Mouse (Mus musculus) adrenal gland, adult 18-20 months (tissue): ENCODE data around the gene Plekhb1. TPM values are rescaled to one million over a fixed set of nuclear protein-coding genes. Genes with fewer than 3 reads are reported as not detected.

Experiments used
- DNase-seq, 2 experiments: peaks; one replicate each; pipeline ENCODE4 v3.0.0; 2021 to 2022; ENCODE audit warnings: low spot score in 2 of 2
- long read RNA-seq, 2 experiments: library from polyadenylated mRNA; stranded (forward); transcript quantifications; one replicate each; pipeline ENCODE4 v2.0.0; 2021
- total RNA-seq, 2 experiments: library from RNA; stranded (reverse); gene quantifications; 1 replicate in 1 of 2; 2 replicates in 1 of 2; pipeline ENCODE4 v1.2.3; 2021

Plekhb1 gene
- 1 to 10 TPM; 2.9 to 5.2 TPM for total RNA-seq
- long read RNA-seq, experiment 1, partial matches to known transcripts: 0 of 2 reads
- long read RNA-seq, experiment 1, other reads (novel, unspliced or antisense): 0 of 2 reads
- long read RNA-seq, experiment 2, partial matches to known transcripts: 0 of 6 reads
- long read RNA-seq, experiment 2, other reads (novel, unspliced or antisense): 0 of 6 reads

DNA sequence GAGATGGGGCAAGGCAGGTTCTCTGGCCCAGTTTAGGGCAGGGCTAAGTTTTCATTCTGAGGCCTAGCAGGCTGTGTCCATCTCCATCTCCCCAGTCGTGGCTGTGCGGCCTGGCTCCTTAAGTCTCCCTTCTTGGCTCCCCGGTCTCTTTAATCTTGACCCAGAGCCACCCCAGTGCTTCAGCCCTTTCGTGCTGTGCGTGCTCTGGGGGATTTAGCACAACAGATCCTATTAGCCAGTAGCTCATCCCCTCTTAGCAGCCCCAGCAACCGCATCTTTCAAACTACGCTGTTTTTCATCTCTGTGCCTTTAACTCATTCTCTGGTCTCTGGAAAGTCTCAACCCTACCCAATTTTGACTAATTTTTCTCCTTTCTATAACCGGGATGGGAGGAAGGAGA, at the start of gene Plekhb1:
Gene Plekhb1 (minus strand): TSS at position 184 of the 400 bp plus-strand sequence.
- DNase-seq: no peak

DNA sequence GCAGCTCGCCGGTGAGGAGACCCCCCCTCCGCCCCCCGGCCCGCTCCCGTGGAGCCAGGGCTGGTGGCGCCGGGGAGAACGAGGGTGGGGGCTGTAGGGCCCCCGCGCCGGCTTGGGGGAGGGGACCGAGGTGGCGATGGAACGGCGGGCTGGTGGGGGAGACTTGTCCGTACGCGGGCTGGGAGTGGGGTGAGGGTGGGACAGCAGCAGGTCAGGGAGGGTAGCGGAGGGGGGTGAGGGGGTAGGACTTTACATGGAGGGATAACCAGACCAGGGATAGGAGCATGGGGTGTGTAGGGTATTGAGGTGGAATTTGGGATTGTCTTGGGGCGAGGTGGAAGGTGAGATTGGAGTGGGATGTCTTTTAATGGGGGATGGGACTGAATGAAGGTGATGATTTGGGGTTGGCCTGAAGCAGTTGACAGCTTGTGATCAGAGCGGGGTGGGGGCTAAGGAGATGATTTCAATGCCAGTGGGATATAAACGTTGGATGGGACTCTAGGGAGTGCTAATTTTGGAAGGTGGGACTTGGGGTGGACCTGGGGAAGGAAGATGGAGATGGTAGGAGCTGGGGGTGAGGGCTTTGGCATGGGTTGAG, 44.8 kb upstream of the Plekhb1 start:
- no peak for DNase-seq

DNA sequence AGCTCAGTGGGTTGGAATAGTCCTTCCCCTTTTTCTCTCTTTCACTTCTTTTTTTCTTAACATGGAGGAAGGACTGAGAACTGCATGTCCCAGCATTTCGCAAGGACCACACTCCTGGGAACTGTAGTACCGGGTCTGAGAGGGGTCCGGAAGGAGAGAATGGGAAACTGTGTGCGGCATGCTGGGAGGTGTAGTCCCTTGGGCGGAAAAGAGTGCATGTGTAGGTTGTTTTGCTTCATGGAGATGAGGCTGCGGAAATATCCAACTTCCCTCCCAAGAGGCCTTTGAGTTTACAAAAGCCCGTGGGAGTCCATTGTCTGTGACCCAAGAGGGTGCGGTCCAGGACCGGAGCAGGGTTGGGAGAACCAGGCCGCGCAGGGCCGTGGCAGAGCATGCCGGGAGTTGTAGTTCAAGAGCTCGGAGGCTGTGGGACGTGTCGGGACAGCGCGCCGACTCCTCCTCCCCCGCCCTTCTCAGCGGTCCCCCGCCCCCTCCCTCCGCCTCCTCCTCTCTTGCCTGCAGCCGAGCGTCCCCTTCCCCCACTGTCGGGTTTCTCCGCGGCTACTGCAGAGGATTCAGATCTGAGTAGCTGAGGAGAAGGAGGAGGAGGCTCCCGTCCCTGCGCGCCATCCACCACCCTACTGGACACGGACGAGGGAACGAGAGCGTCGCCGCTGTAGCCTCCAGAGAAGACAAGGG, 44.1 kb upstream of the Plekhb1 start, which contains the start of gene Fam168a:
Gene Fam168a (plus strand): TSS at position 493 of the 699 bp plus-strand sequence.
- DNase-seq: peak; percentile 85

DNA sequence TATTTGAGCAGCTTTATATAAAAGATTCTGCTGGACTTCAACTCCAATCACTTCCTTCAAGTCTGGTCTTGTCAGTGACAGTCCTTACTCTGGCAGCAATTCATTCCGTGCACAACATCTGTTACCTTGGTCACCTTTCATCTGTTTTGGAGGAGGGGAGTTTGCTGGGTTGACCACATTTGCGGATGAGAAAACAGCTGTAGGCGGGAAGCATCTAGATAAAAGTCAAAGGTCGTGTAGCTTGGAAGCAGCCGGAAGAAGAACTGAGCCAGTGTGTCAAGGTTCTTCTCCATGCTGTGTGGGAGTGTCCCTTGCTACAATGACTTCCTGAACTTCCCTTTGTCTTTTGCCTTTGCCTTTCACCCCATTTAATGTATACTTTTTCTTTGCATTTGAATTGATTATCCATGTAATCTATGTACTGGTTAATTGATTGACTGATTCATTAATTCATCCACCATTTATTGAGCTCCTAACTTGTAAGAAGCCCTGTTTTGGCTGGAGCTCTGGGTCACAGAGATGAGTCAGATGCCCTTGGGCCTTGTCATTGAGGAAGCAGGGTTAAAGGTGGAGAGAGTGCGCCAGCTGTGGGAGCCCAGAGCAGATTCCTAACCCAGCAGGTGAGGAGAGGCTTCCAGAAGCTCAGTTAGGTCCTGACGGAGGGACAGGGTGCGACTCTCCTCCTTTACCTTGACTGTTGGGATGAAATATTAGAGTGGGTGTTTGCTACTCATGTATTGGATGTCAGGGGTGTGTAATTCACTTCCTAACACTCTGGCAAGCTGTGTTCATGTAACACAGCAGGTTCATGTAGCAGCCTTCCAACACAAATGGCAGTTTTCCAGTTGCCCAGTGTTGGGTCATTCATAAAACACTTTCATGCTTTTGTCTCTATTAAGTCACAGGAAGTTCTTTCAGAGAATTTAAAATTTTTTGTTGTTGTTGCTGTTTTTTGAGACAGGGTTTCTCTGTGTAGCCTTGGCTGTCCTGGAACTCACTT, 37.9 kb upstream of the Plekhb1 start:
- DNase-seq: peak in 1 of 2 experiments; percentile 18

DNA sequence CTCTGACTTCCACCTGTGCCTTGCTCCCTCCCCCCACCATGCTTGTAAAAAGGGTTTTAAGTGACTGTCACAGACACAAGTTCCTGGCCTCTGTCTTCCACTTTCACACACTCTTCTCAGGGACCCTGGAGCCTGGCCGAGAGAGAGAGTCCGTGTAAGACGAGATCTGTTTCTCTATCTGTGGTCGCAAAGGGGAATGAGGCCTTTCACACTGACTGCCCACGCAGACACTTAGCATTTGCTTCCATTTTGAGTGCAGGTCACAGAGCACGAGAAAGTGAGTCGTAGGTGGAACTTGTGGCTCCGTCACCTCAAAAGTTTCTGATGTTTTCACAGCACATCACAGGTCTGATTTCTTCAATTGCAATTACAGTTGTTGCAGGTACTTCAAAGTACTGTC, 31.0 kb upstream of the Plekhb1 start:
- no peak for DNase-seq

DNA sequence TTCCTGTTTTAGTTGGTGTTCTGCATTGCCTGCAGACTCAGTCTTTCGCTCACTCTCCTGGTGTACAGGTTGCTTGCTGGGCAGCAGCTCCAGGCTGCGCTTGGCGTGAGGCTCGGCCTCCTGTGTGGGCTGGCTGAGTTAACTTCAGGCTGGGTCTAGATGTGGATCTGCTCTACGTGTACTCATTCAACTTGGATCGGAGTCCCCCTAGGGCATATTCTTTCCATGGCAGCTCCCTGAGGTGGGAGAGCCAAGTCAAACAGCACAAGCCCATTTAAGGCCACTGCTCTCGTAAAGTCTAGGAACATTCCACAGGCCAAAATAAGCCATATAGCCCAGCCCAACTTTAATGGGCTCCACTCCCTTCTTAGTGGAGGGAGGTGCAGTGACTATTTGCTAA, 26.3 kb upstream of the Plekhb1 start:
- no peak for DNase-seq

DNA sequence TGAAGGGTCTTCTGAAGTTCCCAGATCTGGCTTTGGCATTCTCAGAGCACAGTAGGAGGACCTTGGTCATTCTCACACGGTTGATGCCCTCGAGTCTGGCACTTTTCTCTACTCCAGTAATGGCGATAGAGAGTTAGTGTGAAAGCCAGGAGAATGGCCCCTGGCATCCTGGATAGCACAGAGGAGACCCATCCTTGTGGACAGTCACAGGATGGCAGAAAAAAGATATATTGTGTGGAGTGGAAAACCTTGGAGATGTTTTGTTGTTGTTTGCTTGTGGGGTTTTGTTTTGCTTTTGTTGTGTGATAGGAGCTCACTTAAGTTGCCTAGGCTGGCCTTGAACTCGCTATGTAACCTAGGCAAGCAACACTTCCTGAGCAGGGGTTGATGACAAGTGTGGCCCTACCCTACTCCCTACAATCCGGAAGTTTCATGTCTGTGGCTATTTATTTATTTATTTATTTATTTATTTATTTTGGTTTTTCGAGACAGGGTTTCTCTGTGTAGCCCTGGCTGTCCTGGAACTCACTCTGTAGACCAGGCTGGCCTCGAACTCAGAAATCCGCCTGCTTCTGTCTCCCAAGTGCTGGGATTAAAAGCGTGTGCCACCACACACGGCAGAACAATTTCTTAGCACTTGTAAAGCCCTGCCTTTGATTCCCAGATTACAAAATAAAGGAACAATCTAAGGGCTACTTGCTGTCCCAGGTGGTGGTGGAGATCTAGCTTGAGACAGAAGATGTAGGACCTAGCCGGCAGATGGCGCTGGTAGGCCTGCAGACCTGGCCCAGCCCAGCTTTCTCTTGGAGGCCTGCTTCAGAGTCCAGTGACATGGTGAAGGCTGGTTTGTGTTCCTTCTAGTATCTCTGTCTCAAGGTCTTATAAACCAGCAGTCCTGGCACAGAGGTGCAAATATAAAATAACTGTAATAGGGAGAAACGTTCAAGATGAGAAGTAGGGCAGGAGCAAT, 23.1 kb upstream of the Plekhb1 start:
- DNase-seq: peak; percentile 77 to 80

DNA sequence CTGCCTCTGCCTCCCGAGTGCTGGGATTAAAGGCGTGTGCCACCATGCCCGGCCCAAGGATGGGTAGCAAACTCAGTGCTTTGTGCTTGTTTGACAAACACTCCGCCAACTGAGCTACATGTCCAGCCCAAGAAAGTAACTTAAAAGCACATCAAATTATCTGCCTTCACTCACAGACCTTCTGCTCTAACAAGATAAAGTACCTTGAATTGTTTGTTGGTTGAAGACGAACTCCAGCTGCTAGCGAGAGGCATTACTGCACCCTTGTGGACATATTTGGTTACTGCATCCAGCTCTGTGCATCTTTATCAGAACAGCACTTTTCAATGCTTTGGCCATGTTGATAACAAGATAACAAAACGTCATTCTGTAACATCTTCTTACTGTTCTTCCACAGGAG, 22.3 kb upstream of the Plekhb1 start:
- DNase-seq: peak; percentile 43

DNA sequence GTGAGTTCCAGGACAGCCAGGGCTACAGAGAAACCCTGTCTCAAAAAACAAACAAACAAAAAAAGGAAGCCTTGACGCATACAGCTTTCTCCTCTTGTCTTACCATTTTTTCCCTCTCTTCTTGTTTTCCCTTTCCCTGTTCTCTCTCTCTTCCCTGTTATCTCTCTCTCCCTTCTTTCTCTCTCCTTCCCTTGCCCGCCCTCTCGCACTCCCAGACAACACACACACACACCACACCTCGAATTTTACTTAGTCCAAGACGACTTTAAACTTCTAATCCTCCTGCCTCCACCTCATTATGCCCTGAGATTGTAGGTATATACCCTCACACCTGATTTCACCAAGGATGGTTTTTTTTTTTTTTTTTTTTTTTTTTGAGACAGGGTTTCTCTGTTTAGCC, 21.9 kb upstream of the Plekhb1 start:
- no peak for DNase-seq

DNA sequence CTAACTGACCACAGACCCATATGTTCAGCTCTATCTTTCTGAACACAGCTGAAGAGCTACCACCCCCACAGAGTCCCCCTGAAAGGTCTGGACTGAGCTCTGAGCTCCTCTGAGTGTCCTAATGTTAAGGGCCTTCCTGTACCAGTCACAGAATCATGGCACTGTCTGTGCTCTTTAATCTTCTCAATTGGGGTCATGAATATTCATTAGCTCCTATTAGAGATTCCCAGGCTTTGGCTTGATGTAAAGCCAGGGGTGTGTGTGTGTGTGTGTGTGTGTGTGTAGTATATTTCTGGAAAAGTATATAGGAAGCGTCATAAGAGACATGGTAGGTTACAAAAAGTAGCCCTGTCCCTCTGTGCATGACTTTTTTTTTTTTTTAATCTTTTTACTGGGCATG, 21.0 kb upstream of the Plekhb1 start:
- DNase-seq: no peak

DNA sequence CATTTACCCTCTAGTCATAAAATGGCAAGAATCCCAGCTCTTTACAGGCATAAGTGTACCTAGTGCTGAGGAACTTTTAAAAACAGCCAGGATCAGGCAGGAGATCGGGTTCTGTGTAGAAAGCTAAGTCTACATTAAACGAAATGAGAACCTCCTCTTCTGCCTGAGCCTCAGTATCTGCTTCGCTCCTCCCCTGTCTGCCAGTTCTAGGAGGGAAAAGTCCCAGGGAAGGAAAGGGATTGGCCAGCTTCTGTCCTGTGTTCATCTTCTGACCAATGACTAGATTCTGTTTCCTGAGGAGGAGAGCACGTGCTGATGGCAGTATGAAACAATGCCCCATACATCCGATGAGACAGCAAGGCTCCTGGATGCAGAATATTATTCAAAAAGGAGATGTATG, 18.9 kb upstream of the Plekhb1 start:
- no peak for DNase-seq

DNA sequence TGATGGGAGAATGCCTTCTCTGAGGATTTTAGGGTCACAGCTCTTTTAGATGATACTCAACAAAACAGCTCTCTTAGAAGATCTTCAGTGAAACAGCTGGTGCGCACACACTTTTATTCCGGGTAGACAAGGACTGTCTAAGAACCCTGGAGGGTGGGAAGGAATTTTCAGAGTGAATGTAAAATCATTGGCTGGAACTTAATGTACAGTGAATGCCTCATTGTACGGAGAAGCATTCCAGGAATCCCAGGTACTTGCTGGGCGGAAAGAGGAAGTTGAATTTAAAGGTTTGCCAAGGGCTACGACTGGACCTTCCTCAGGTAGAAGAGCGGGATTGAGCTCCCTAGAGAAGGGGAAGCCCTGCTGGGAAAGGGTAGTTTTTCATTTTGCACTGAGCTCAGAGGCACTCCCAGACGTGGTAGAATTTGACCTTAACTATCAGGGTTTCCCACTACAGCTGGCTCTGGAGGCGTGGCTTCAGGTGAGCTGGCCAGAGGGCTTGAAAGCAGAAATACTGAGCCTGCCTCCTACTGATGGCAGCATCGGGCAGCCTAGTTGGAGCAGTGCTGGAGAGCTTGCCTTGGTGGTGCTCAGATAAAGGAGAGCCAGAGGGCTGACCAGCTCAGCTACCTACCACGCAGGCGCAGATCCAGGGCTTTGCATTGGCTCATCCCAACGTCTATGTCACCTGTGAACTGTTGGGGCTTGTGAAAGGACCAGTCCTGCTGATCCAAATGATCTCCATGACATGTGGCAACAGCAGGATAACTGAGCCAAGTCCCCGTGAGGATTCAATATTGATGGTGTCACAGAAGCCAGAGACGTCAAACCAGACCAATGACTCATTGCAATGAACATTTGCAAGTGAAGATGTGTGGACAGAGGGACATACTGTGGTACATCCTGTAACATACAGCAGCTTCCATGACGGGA, 17.0 kb upstream of the Plekhb1 start:
- DNase-seq: no peak

DNA sequence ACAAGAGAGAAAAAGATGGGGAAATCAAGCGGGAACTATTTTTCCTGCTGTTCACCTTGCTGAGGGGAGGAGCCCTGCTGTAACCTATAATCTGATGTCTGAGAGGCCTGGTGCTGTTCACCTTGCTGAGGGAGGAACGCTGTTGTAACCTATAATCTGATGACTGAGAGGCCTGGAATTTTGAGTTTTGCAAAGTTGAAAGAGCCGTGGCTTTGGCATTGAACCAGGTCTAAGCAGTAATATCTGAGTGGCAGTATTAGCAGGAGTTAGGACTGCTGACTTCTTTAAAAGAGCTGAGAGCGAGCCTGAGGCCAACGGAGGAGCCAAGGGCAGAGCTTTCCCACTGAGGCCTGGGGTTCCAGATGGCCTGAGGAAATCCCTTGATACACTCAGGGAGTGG, 15.8 kb upstream of the Plekhb1 start:
- no peak for DNase-seq

DNA sequence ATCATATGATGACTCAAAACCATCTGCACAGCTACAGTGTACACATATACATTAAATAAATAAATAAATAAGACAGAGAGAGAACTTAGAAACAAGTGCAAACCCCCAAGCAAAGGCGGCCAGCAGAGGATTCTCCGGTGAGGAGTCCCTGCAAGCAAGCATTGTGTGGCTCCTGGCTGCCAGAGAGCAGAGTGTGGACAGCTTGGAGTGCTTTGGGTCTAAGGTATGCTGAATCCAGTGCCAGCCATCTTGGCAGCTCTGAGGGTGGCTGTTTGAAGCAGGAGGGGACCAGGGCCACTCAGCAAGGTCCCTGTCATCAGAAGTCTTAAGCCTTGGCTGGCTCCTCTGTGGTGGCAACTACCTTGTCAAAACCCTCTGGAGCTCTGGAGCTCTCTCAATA, 12.7 kb upstream of the Plekhb1 start:
- DNase-seq: no peak

DNA sequence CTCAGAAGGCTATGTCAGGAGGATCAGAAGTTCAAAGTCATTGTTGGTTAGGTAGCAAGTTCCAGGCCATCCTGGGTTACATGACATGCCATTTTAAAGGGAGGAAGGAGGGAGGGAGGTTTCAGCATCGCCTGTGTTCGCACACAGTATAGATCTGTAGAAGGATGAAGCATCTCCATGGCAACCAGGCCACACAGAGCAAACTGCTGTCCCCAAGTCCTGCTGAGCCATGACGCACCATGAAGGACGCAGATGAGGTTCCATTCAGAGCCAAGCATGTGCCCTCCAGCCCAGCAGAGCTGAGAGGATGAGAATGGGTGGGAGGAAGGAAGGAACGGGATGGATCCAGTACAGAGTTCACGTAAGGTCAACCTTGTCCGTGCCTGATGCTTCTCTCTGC, 11.2 kb upstream of the Plekhb1 start:
- no peak for DNase-seq

DNA sequence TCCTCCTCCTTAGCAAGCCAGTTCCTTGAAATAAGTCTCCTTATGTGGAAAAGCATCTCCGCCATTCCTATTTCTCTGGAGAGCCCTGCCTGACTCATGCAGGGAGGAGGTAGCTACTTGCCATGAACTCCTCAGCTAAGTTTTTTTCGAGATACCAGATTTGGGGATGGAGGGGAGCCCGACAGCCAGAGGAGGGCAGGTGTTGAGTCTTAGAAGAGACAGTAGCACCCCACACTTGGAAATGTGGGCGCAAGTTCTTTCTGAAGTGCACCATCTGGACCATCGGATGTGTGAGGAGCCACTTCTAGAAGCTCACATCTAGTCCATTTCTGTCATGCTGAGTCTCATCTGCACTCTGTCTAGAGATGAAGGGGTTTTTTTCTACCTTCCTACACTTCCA, 8.4 kb upstream of the Plekhb1 start:
- no peak for DNase-seq

DNA sequence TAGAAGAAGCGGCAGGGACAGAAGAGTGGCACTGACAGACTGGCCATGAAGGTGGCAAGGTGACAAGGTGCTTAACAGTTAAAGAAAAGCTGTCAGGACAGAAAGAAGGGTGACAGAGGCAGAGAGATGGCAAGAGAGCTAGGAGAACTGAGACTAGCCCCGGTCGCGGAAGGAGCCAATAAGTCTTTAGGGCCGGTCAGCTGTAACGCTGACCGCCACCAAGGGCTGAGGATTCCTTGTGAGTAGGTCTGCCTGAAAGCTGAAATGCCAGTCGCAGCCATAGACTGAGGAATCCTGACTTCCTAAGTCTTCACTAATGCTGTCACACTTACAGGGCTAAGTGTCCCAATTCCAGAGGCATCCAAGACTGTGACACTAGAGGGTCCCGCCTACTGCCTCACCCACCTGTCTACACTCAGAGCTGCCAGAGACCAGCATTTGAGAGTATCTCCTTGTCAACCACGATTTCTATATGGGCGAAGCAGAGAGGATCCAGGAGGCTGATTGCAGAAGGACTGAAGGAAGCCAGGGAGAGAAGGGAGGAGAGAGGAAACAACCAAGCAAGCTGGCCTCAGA, 1.6 kb upstream of the Plekhb1 start:
- no peak for DNase-seq

DNA sequence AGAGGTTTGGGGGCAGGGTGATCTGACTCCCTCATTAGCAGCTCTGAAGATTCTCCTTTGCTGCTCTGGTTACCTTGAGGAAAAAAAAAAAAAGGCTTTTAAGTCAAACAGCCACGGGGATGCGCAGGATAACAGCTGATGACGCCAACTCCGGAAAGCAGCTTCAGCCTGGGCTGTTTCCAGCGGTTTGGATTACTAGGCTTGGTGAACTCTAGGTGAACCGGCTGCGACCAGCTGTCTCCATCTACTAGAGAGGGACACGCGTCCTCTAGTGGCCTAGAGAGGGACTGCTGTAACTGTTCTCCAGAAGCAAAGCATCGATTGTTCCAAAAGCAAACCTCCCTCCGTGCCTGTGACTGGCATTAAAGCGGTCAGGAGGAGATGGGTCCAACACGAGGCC, 976 bp upstream of the Plekhb1 start:
- peak; percentile 76 to 80 for DNase-seq

DNA sequence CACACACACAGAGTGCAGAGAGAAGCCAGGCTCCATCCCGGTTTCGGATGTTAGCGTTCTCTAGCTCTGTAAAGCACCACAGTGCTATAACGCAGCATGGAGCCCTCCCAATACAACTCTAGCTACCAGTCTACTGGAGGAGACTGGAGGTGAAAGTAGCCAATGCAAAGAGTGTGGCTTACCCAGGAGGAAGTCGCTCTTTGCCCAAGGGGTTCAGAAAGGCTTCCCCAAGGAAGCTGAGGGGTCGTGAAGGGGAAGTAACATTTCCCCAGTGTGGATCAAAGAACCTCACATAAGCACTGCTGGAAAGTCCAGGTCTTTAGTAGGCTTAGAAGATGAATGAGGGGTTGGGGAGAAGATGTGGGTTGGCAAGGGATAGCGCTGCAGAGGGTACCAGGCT, 950 bp downstream of the Plekhb1 start:
- DNase-seq: no peak
